Mouse (Mus musculus) kidney, postnatal 25 days (tissue): ENCODE measurements around the gene Saal1.
A peak's percentile ranks its signal among the peaks of the same experiment; 100 is the strongest.
"Not testable (repeated sequence)": the region's sequence is repeated elsewhere in the genome, so short reads cannot be mapped to it uniquely, and the experiment has no call there.

Experiments
- DNase-seq, 2 experiments: peaks; one replicate each; pipeline ENCODE4 v3.0.0; 2021; ENCODE audit warnings: mixed read lengths in 2 of 2

Gene Saal1

GRCm38 (mm10) chr7:46680732-46681131 lies 29.7 kb downstream of the Saal1 start:
- DNase-seq, result no peak

GRCm38 (mm10) chr7:46679044-46679443 lies 31.4 kb downstream of the Saal1 start:
- not testable (repeated sequence) for DNase-seq

GRCm38 (mm10) chr7:46678417-46678816 lies 32.1 kb downstream of the Saal1 start:
- DNase-seq, result no peak

- no peak for DNase-seq
Measured at GRCm38 (mm10) chr7:46676808-46677360, 33.6 kb downstream of the Saal1 start.

- no peak for DNase-seq
Measured at GRCm38 (mm10) chr7:46675886-46676285, 34.6 kb downstream of the Saal1 start.

- no peak for DNase-seq
Measured at GRCm38 (mm10) chr7:46675061-46675460, 35.4 kb downstream of the Saal1 start.

GRCm38 (mm10) chr7:46672160-46672672 lies 38.3 kb downstream of the Saal1 start, which contains the start of gene Tph1:
Tph1 (minus strand) TSS chr7:46672537.
- DNase-seq, result no peak

GRCm38 (mm10) chr7:46667256-46667655 lies 43.2 kb downstream of the Saal1 start:
- DNase-seq, result no peak

- DNase-seq, result peak in 1 of 2 experiments; percentile 37
Measured at GRCm38 (mm10) chr7:46665236-46665635, 45.2 kb downstream of the Saal1 start.

- no peak for DNase-seq
Measured at GRCm38 (mm10) chr7:46661591-46662090, 48.8 kb downstream of the Saal1 start.

GRCm38 (mm10) chr7:46652279-46652678 lies 58.2 kb downstream of the Saal1 start:
- DNase-seq, result no peak

GRCm38 (mm10) chr7:46650231-46650630 lies 60.2 kb downstream of the Saal1 start:
- DNase-seq, result not testable (repeated sequence)

GRCm38 (mm10) chr7:46648431-46649140 lies 61.9 kb downstream of the Saal1 start:
- DNase-seq, result no peak

- DNase-seq, result peak in 1 of 2 experiments; percentile 5
Measured at GRCm38 (mm10) chr7:46643172-46643571, 67.3 kb downstream of the Saal1 start.

- DNase-seq, result no peak
Measured at GRCm38 (mm10) chr7:46640062-46640461, 70.4 kb downstream of the Saal1 start.

GRCm38 (mm10) chr7:46639692-46640031 lies 70.8 kb downstream of the Saal1 start, which contains the start of gene Sergef:
Sergef (minus strand) TSS chr7:46639807.
- DNase-seq, result peak; percentile 89 to 94

GRCm38 (mm10) chr7:46638889-46639691 lies 71.4 kb downstream of the Saal1 start:
- DNase-seq, result peak in 1 of 2 experiments; percentile 6
